Mouse (Mus musculus) C2C12 (cell line): ENCODE data around the gene Abr. TPM values are rescaled to one million over a fixed set of nuclear protein-coding genes. Genes with fewer than 3 reads are reported as not detected.

ENCODE experiments used
- H3K27me3 ChIP-seq: one replicate; pipeline ENCODE4 v1.6.1; 2011; ENCODE audit not compliant: control insufficient read depth, insufficient read depth, insufficient read length
- H3K36me3 ChIP-seq: one replicate; pipeline ENCODE4 v1.6.1; 2011; ENCODE audit not compliant: control insufficient read depth, insufficient read depth
- H3K4me3 ChIP-seq: one replicate; pipeline ENCODE4 v1.5.1; 2011; ENCODE audit warnings: mild to moderate bottlenecking, control low read depth; ENCODE audit not compliant: poor library complexity, insufficient read depth, severe bottlenecking
- H3K79me2 ChIP-seq: one replicate; pipeline ENCODE4 v1.6.1; 2011; ENCODE audit not compliant: control insufficient read depth, insufficient read depth
- H3K79me3 ChIP-seq: one replicate; pipeline ENCODE4 v1.6.1; 2011; ENCODE audit warnings: low read depth, control low read depth
- H3ac ChIP-seq: one replicate; pipeline ENCODE3; 2011; ENCODE audit warnings: low read depth; ENCODE audit not compliant: control insufficient read depth, insufficient read length
- CEBPB ChIP-seq: IDR thresholded peaks from one replicate; pipeline ENCODE4 v1.6.1; 2011; ENCODE audit warnings: low read depth, mild to moderate bottlenecking, control low read depth, moderate library complexity
- CTCF ChIP-seq: IDR thresholded peaks from one replicate; pipeline ENCODE4 v1.5.1; 2011; ENCODE audit not compliant: control insufficient read depth, insufficient read depth, insufficient read length
- FOSL1 ChIP-seq: IDR thresholded peaks from one replicate; pipeline ENCODE4 v1.8.0; 2011; ENCODE audit warnings: mild to moderate bottlenecking, low read length; ENCODE audit not compliant: poor library complexity, insufficient read depth, severe bottlenecking
- MAX ChIP-seq: IDR thresholded peaks from one replicate; pipeline ENCODE4 v1.6.1; 2011; ENCODE audit warnings: mild to moderate bottlenecking, control low read depth
- MYOD1 ChIP-seq: IDR thresholded peaks from one replicate; pipeline ENCODE4 v1.6.1; 2011; ENCODE audit warnings: low read depth; ENCODE audit not compliant: control insufficient read depth, insufficient read length
- MYOG ChIP-seq: IDR thresholded peaks from one replicate; pipeline ENCODE4 v1.6.1; 2011; ENCODE audit not compliant: control insufficient read depth, insufficient read length; ENCODE audit errors: extremely low read depth
- USF1 ChIP-seq: IDR thresholded peaks from one replicate; pipeline ENCODE4 v1.6.1; 2011; ENCODE audit warnings: low read depth, mild to moderate bottlenecking, control low read depth, moderate library complexity
- polyA plus RNA-seq: library from polyadenylated mRNA; unstranded; fragments of >200 nt; fragmentation: generic; extraction: Trizol; gene quantifications from one replicate; pipeline ENCODE4 v1.2.1, GENCODE M21; 2012; ENCODE audit warnings: missing spikeins

Abr gene
- polyA plus RNA-seq, 1 experiment = 72.8 TPM

- TF ChIP-seq FOSL1 (no peak), CTCF (no peak), MAX (no peak), CEBPB (no peak), MYOG (no peak), MYOD1 (no peak), USF1 (no peak)
Observed at GRCm38 (mm10) chr11:76657450-76657970, 35.4 kb upstream of the Abr start.

GRCm38 (mm10) chr11:76655106-76655505, 33.0 kb upstream of the Abr start:
- H3K4me3 ChIP-seq = no peak overlapping the region
- H3ac ChIP-seq = peak overlapping the region; percentile 52
- H3K36me3 ChIP-seq = no peaks in the 10 kb centered on the region
- H3K79me3 ChIP-seq = no peaks in the 10 kb centered on the region
- TF ChIP-seq MYOG (no peak), CTCF (no peak), MYOD1 (no peak), CEBPB (no peak), MAX (no peak), USF1 (no peak), FOSL1 (no peak)
- H3K79me2 ChIP-seq = no peaks in the 10 kb centered on the region
- H3K27me3 ChIP-seq = no peaks in the 10 kb centered on the region

More at GRCm38 (mm10) chr11:76657450-76657970, 35.4 kb upstream of the Abr start:
- Histone ChIP-seq H3K36me3 (no peaks in the 10 kb centered on the region), H3ac (no peak overlapping the region), H3K4me3 (no peak overlapping the region), H3K79me2 (no peaks in the 10 kb centered on the region), H3K79me3 (no peaks in the 10 kb centered on the region), H3K27me3 (no peaks in the 10 kb centered on the region)

GRCm38 (mm10) chr11:76652838-76653334, 30.8 kb upstream of the Abr start:
- no peaks in the 10 kb centered on the region for H3K79me2 ChIP-seq
- H3K4me3 ChIP-seq = no peak overlapping the region
- no peak for TF ChIP-seq CEBPB
- H3K36me3 ChIP-seq = no peaks in the 10 kb centered on the region
- no peaks in the 10 kb centered on the region for H3K79me3 ChIP-seq
- no peaks in the 10 kb centered on the region for H3K27me3 ChIP-seq
- no peak overlapping the region for H3ac ChIP-seq

GRCm38 (mm10) chr11:76650862-76651560, 28.9 kb upstream of the Abr start:
- no peaks in the 10 kb centered on the region for H3K79me2 ChIP-seq
- H3ac ChIP-seq = no peak overlapping the region
- H3K4me3 ChIP-seq = no peak overlapping the region
- H3K36me3 ChIP-seq = no peaks in the 10 kb centered on the region
- no peaks in the 10 kb centered on the region for H3K27me3 ChIP-seq
- no peaks in the 10 kb centered on the region for H3K79me3 ChIP-seq
- TF ChIP-seq USF1 = peak; percentile 54
- TF ChIP-seq MAX = no peak

- Histone ChIP-seq H3K4me3 (no peak overlapping the region), H3ac (no peak overlapping the region), H3K27me3 (no peaks in the 10 kb centered on the region), H3K79me2 (no peaks in the 10 kb centered on the region), H3K79me3 (no peaks in the 10 kb centered on the region), H3K36me3 (no peaks in the 10 kb centered on the region)
- TF ChIP-seq CTCF (peak; percentile 64), MYOG (no peak)
Observed at GRCm38 (mm10) chr11:76647500-76647899, 25.4 kb upstream of the Abr start.

GRCm38 (mm10) chr11:76647062-76647461, 24.9 kb upstream of the Abr start:
- Histone ChIP-seq H3K36me3 (no peaks in the 10 kb centered on the region), H3K79me2 (no peaks in the 10 kb centered on the region), H3K27me3 (no peaks in the 10 kb centered on the region), H3ac (no peak overlapping the region), H3K4me3 (no peak overlapping the region), H3K79me3 (no peaks in the 10 kb centered on the region)
- no peak for TF ChIP-seq MAX
- no peak for TF ChIP-seq MYOG
- TF ChIP-seq CTCF = no peak
- no peak for TF ChIP-seq MYOD1
- no peak for TF ChIP-seq CEBPB
- no peak for TF ChIP-seq USF1
- TF ChIP-seq FOSL1 = no peak
